Mouse (Mus musculus) liver, embryonic 11.5 days (tissue): ENCODE results near the gene Dnmt3a. TPM values are rescaled to one million over a fixed set of nuclear protein-coding genes. Genes with fewer than 3 reads are reported as not detected.

Experiments used
- ATAC-seq: fragments of 200-750 bp; cut with Nextera tagmentation; replicated peaks from 2 replicates; pipeline ENCODE4 v1.8.0; 2017; ENCODE audit warnings: moderate number of reproducible peaks, mild to moderate bottlenecking, moderate TSS enrichment, moderate library complexity; ENCODE audit not compliant: low FRiP score
- DNase-seq: peaks from one replicate; pipeline ENCODE4 v3.0.0-alpha.2; 2017; ENCODE audit warnings: low spot score
- H3K27ac ChIP-seq: fragments of 300-500 bp; sonication (generic); 2 replicates; pipeline ENCODE4 v1.5.1; 2014; ENCODE audit warnings: mild to moderate bottlenecking, low read depth, low read length, control low read depth
- H3K27me3 ChIP-seq: fragments of 300-500 bp; sonication (generic); replicated peaks from 2 replicates; pipeline ENCODE4 v1.6.1; 2014; ENCODE audit warnings: low read length, mixed read lengths; ENCODE audit not compliant: control insufficient read depth, insufficient read depth
- H3K36me3 ChIP-seq: fragments of 300-500 bp; sonication (generic); 2 replicates; pipeline ENCODE4 v1.6.1; 2014; ENCODE audit warnings: mild to moderate bottlenecking, low read length, moderate library complexity, mixed read lengths; ENCODE audit not compliant: control insufficient read depth, insufficient read depth
- H3K4me1 ChIP-seq: fragments of 300-500 bp; sonication (generic); replicated peaks from 2 replicates; pipeline ENCODE4 v1.6.1; 2014; ENCODE audit warnings: low read length, mixed read lengths; ENCODE audit not compliant: control insufficient read depth, insufficient read depth
- H3K4me2 ChIP-seq: fragments of 300-500 bp; sonication (generic); 2 replicates; pipeline ENCODE4 v1.6.1; 2014; ENCODE audit warnings: mild to moderate bottlenecking, control low read depth, moderate library complexity
- H3K4me3 ChIP-seq: fragments of 300-500 bp; sonication (generic); 2 replicates; pipeline ENCODE4 v1.5.1; 2014; ENCODE audit warnings: low read depth, low read length, control low read depth
- H3K9ac ChIP-seq: fragments of 300-500 bp; sonication (generic); 2 replicates; pipeline ENCODE4 v1.6.1; 2014; ENCODE audit warnings: low read depth, low read length, control low read depth
- H3K9me3 ChIP-seq: fragments of 300-500 bp; sonication (generic); 2 replicates; pipeline ENCODE4 v1.6.1; 2016; ENCODE audit warnings: low read length, inconsistent platforms, mixed read lengths; ENCODE audit not compliant: control insufficient read depth
- WGBS: fragments of 180-500 bp; shearing (Covaris S2); extraction: QIAGEN DNeasy Blood & Tissue Kit; methylation state at CpG from one replicate; pipeline ENCODE4 v1.1.7; 2014; 5-methylcytosine and 5-hydroxymethylcytosine counted together
- polyA plus RNA-seq: library from polyadenylated mRNA; unstranded; fragments of >200 nt; fragmentation: Nextera tagmentation; extraction: Ambion mirVana; gene quantifications from 2 replicates; pipeline ENCODE4 v1.2.1, GENCODE M21; 2014

The Dnmt3a gene
- polyA plus RNA-seq, 1 experiment from 2014 or later, result 73.3 TPM

- no peak overlapping the region for H3K4me2 ChIP-seq
- no peak overlapping the region for H3K27ac ChIP-seq
- peaks cover 46% of the 10 kb centered on the region for H3K36me3 ChIP-seq
- H3K9me3 ChIP-seq, result no peaks in the 10 kb centered on the region
- no peak for ATAC-seq
- H3K4me1 ChIP-seq, result no peaks in the 10 kb centered on the region
- H3K27me3 ChIP-seq, result no peaks in the 10 kb centered on the region
- no peak for DNase-seq
- WGBS, result 95% methylated on average over 9 of the region's 9 CpGs
- no peak overlapping the region for H3K9ac ChIP-seq
- no peak overlapping the region for H3K4me3 ChIP-seq
These were observed 99.6 kb downstream of the Dnmt3a start for GRCm38 (mm10) chr12:3905436-3905835.

- Histone ChIP-seq H3K27me3 (no peaks in the 10 kb centered on the region), H3K4me3 (no peak overlapping the region), H3K9ac (no peak overlapping the region), H3K9me3 (no peaks in the 10 kb centered on the region), H3K4me1 (no peaks in the 10 kb centered on the region), H3K27ac (no peak overlapping the region), H3K36me3 (peaks cover 42% of the 10 kb centered on the region), H3K4me2 (no peak overlapping the region)
- ATAC-seq, result no peak
- no peak for DNase-seq
These were observed 100.5 kb downstream of the Dnmt3a start for GRCm38 (mm10) chr12:3906308-3906707.

- no peaks in the 10 kb centered on the region for H3K27me3 ChIP-seq
- DNase-seq (no peak), ATAC-seq (no peak)
- H3K9me3 ChIP-seq, result no peaks in the 10 kb centered on the region
- no peak overlapping the region for H3K4me2 ChIP-seq
- H3K36me3 ChIP-seq, result peaks cover 36% of the 10 kb centered on the region
- H3K27ac ChIP-seq, result no peak overlapping the region
- WGBS, result 81% methylated on average over 4 of the region's 4 CpGs
- H3K9ac ChIP-seq, result no peak overlapping the region
- H3K4me1 ChIP-seq, result no peaks in the 10 kb centered on the region
- no peak overlapping the region for H3K4me3 ChIP-seq
These were observed 101.2 kb downstream of the Dnmt3a start for GRCm38 (mm10) chr12:3907008-3907407.

- no peaks in the 10 kb centered on the region for H3K4me1 ChIP-seq
- H3K9ac ChIP-seq, result no peak overlapping the region
- ATAC-seq, result no peak
- WGBS, result 87% methylated on average over 13 of the region's 13 CpGs
- H3K4me3 ChIP-seq, result no peak overlapping the region
- H3K9me3 ChIP-seq, result no peaks in the 10 kb centered on the region
- H3K27ac ChIP-seq, result no peak overlapping the region
- no peaks in the 10 kb centered on the region for H3K27me3 ChIP-seq
- peaks cover 32% of the 10 kb centered on the region for H3K36me3 ChIP-seq
- H3K4me2 ChIP-seq, result no peak overlapping the region
- DNase-seq, result no peak
These were observed 101.6 kb downstream of the Dnmt3a start for GRCm38 (mm10) chr12:3907418-3907817.

- H3K9ac ChIP-seq, result no peak overlapping the region
- H3K36me3 ChIP-seq, result peaks cover 22% of the 10 kb centered on the region
- no peaks in the 10 kb centered on the region for H3K27me3 ChIP-seq
- H3K4me2 ChIP-seq, result no peak overlapping the region
- no peak for ATAC-seq
- no peaks in the 10 kb centered on the region for H3K9me3 ChIP-seq
- H3K27ac ChIP-seq, result no peak overlapping the region
- no peak overlapping the region for H3K4me3 ChIP-seq
- H3K4me1 ChIP-seq, result no peaks in the 10 kb centered on the region
- DNase-seq, result no peak
- WGBS, result 60% methylated on average over 10 of the region's 10 CpGs
These were observed 104.8 kb downstream of the Dnmt3a start for GRCm38 (mm10) chr12:3910466-3911093.

GRCm38 (mm10) chr12:3911831-3912348 is 106.1 kb downstream of the Dnmt3a start:
- Histone ChIP-seq H3K9ac (no peak overlapping the region), H3K36me3 (peaks cover 13% of the 10 kb centered on the region), H3K4me1 (no peaks in the 10 kb centered on the region), H3K9me3 (no peaks in the 10 kb centered on the region), H3K27ac (no peak overlapping the region), H3K27me3 (no peaks in the 10 kb centered on the region), H3K4me2 (no peak overlapping the region), H3K4me3 (no peak overlapping the region)
- no peak for ATAC-seq
- no peak for DNase-seq
- 88% methylated on average over 7 of the region's 7 CpGs for WGBS

GRCm38 (mm10) chr12:3915852-3916251 is 110.0 kb downstream of the Dnmt3a start:
- no peak overlapping the region for H3K4me2 ChIP-seq
- 81% methylated on average over 3 of the region's 3 CpGs for WGBS
- H3K27ac ChIP-seq, result no peak overlapping the region
- 0 out of 2 replicates have a peak, but pooled peaks cover 3% of the 10 kb centered on the region for H3K4me1 ChIP-seq
- H3K27me3 ChIP-seq, result no peaks in the 10 kb centered on the region
- H3K9me3 ChIP-seq, result no peaks in the 10 kb centered on the region
- DNase-seq (no peak), ATAC-seq (no peak)
- H3K4me3 ChIP-seq, result no peak overlapping the region
- H3K36me3 ChIP-seq, result no peaks in the 10 kb centered on the region
- H3K9ac ChIP-seq, result no peak overlapping the region

GRCm38 (mm10) chr12:3917668-3918341 is 112.0 kb downstream of the Dnmt3a start:
- H3K4me2 ChIP-seq, result no peak overlapping the region
- H3K27ac ChIP-seq, result no peak overlapping the region
- DNase-seq (no peak), ATAC-seq (no peak)
- H3K27me3 ChIP-seq, result no peaks in the 10 kb centered on the region
- H3K9ac ChIP-seq, result no peak overlapping the region
- H3K36me3 ChIP-seq, result no peaks in the 10 kb centered on the region
- 31% methylated on average over 14 of the region's 14 CpGs for WGBS
- no peak overlapping the region for H3K4me3 ChIP-seq
- H3K9me3 ChIP-seq, result no peaks in the 10 kb centered on the region
- 0 out of 2 replicates have a peak, but pooled peaks cover 3% of the 10 kb centered on the region for H3K4me1 ChIP-seq

- H3K4me2 ChIP-seq, result no peak overlapping the region
- DNase-seq (no peak), ATAC-seq (no peak)
- no peaks in the 10 kb centered on the region for H3K27me3 ChIP-seq
- no peak overlapping the region for H3K27ac ChIP-seq
- H3K4me1 ChIP-seq, result 0 out of 2 replicates have a peak, but pooled peaks cover 3% of the 10 kb centered on the region
- H3K4me3 ChIP-seq, result no peak overlapping the region
- no peaks in the 10 kb centered on the region for H3K36me3 ChIP-seq
- H3K9ac ChIP-seq, result no peak overlapping the region
- no peaks in the 10 kb centered on the region for H3K9me3 ChIP-seq
- 56% methylated on average over 3 of the region's 3 CpGs for WGBS
These were observed 112.8 kb downstream of the Dnmt3a start for GRCm38 (mm10) chr12:3918577-3918976.
